Mouse (Mus musculus) heart, embryonic 16.5 days (tissue): ENCODE measurements around the gene Il10ra. TPM values are rescaled to one million over a fixed set of nuclear protein-coding genes. Genes with fewer than 3 reads are reported as not detected.

ENCODE experiments used
- ATAC-seq: fragments of 200-750 bp; cut with Nextera tagmentation; replicated peaks from 2 replicates; pipeline ENCODE4 v1.8.0; 2017; ENCODE audit warnings: moderate number of reproducible peaks; ENCODE audit not compliant: insufficient read depth, low FRiP score; ENCODE audit errors: extremely low read depth
- H3K27ac ChIP-seq: fragments of 300-500 bp; sonication (generic); 2 replicates; pipeline ENCODE4 v1.5.1; 2014; ENCODE audit warnings: mild to moderate bottlenecking, low read length, control low read depth, moderate library complexity
- H3K27me3 ChIP-seq: fragments of 300-500 bp; sonication (generic); 2 replicates; pipeline ENCODE4 v1.6.1; 2014; ENCODE audit warnings: low read length, mixed read lengths; ENCODE audit not compliant: control insufficient read depth, insufficient read depth
- H3K36me3 ChIP-seq: fragments of 300-500 bp; sonication (generic); 2 replicates; pipeline ENCODE4 v1.6.1; 2014; ENCODE audit not compliant: control insufficient read depth, insufficient read depth
- H3K4me1 ChIP-seq: fragments of 300-500 bp; sonication (generic); 2 replicates; pipeline ENCODE4 v1.6.1; 2014; ENCODE audit warnings: low read length, mixed read lengths; ENCODE audit not compliant: control insufficient read depth, insufficient read depth
- H3K4me2 ChIP-seq: fragments of 300-500 bp; sonication (generic); 2 replicates; pipeline ENCODE4 v1.6.1; 2014; ENCODE audit warnings: low read depth, mild to moderate bottlenecking, control low read depth, low read length
- H3K4me3 ChIP-seq: fragments of 300-500 bp; sonication (generic); 2 replicates; pipeline ENCODE4 v1.5.1; 2014; ENCODE audit warnings: mild to moderate bottlenecking, control low read depth, low read length
- H3K9ac ChIP-seq: fragments of 300-500 bp; sonication (generic); 2 replicates; pipeline ENCODE4 v1.6.1; 2014; ENCODE audit warnings: low read length, control low read depth
- H3K9me3 ChIP-seq: fragments of 300-500 bp; sonication (generic); replicated peaks from 2 replicates; pipeline ENCODE4 v1.6.1; 2016; ENCODE audit warnings: low read length; ENCODE audit not compliant: control insufficient read depth
- WGBS: fragments of 180-500 bp; shearing (Covaris S2); extraction: QIAGEN DNeasy Blood & Tissue Kit; methylation state at CpG from one replicate; pipeline ENCODE4 v1.1.7; 2014; 5-methylcytosine and 5-hydroxymethylcytosine counted together
- polyA plus RNA-seq: library from polyadenylated mRNA; unstranded; fragments of >200 nt; fragmentation: Nextera tagmentation; extraction: Ambion mirVana; gene quantifications from 2 replicates; pipeline ENCODE4 v1.2.1, GENCODE M21; 2015

The Il10ra gene
- polyA plus RNA-seq, 1 experiment from 2014 or later = 1.7 TPM

DNA sequence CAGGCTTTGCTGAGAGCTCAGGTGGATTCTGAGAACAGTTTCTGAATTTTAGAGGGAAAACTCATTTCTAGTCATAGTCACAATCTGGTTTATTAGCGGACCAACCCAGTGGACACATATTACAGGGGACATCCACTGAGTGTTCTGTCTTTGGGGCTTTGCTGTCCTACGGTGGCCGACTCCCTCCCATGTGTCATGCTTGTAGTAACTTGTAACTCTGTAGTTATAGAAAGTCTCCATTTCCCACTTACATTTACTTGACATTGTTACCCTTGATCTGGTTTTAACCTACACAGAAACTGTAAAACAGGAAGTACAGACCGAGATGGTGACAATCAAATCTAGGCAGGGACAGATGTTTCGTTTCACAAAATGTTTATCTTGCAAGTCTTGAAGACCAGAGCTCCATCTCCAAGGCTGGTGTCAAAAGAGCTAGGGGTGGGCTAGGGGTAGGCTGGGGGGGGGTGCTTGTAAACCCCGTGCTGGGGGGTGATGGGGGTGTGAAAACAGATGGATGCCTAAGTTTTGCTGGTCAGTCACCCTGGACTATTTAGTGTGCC is 33.2 kb downstream of the Il10ra start:
- H3K4me1 ChIP-seq = no peaks in the 10 kb centered on the region
- no peaks in the 10 kb centered on the region for H3K9me3 ChIP-seq
- no peak overlapping the region for H3K9ac ChIP-seq
- no peak for ATAC-seq
- no peaks in the 10 kb centered on the region for H3K36me3 ChIP-seq
- H3K27ac ChIP-seq = no peak overlapping the region
- H3K4me3 ChIP-seq = no peak overlapping the region
- no peak overlapping the region for H3K4me2 ChIP-seq
- WGBS = 48% methylated on average over 6 of the region's 6 CpGs
- H3K27me3 ChIP-seq = no peaks in the 10 kb centered on the region

DNA sequence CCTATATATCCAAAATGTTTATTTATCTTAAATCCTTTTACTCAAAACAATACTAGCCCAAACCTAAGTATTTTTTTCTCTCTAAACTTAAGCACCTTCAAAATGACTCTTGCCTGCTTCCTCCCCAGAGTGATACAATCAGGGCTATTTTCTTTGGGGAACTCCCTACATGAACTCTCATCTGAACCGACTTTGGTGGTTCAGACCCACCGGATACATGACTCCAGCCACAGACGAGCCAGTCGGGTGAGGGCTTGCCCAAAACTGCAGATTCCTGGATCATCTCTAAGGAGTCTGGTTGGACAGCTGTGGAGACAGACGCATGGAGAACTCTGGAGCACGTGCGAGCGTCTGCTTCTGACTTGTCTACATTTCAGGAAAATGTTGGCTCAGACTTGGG is 39.6 kb downstream of the Il10ra start:
- Histone ChIP-seq H3K27ac (no peak overlapping the region), H3K9ac (no peak overlapping the region), H3K4me3 (no peak overlapping the region), H3K9me3 (no peaks in the 10 kb centered on the region), H3K4me2 (no peak overlapping the region), H3K36me3 (no peaks in the 10 kb centered on the region), H3K4me1 (no peaks in the 10 kb centered on the region), H3K27me3 (no peaks in the 10 kb centered on the region)
- ATAC-seq = no peak
- WGBS = 71% methylated on average over 8 of the region's 8 CpGs

DNA sequence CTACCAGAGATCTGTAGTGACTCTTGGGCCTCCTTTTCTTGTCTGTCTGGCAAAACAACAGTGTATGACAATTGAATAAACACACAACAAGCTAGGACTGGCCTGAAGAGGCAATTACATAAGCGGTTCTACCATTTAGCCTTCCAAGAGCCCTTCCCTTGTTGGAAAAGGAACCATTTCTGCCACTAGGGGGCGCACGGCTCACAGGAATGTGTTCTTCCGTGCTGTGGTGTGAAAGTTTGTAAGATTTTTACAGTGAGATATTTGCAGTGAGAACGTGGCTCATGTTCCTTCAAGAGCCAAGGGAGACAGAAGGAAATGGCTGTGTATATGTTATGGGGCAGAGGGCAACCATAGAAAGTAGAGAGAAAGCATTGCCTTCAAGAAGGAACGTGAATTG is 47.4 kb downstream of the Il10ra start:
- Histone ChIP-seq H3K4me3 (no peak overlapping the region), H3K36me3 (no peaks in the 10 kb centered on the region), H3K27me3 (no peaks in the 10 kb centered on the region), H3K4me1 (peaks cover 2% of the 10 kb centered on the region; the same call in 1 of the 2 replicates), H3K4me2 (no peak overlapping the region), H3K27ac (no peak overlapping the region), H3K9ac (no peak overlapping the region), H3K9me3 (no peaks in the 10 kb centered on the region)
- 13% methylated on average over 6 of the region's 6 CpGs for WGBS
- 0 out of 2 replicates have a peak, but pooled peaks have one; percentile 41 for ATAC-seq

DNA sequence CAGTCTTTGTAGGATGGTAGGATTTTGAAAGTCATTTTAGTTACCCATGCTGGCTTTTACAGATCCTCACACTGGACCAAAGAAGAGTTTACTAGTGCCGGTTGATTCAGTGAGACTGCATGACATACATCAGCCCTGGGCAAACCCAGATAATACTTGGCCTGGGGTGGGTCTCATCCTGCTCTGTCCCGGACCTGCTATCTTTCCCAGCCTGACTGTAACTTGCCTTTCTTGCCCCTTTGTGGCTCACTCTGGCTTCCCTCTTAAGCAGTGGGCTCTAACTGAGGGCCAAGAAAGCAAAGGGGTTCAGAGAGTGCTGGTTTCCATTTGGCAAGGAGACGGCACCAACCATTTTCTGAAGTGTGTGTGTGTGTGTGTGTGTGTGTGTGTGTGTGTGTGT is 49.3 kb downstream of the Il10ra start:
- H3K27ac ChIP-seq = no peak overlapping the region
- 71% methylated on average over 3 of the region's 3 CpGs for WGBS
- peaks cover 2% of the 10 kb centered on the region; the same call in 1 of the 2 replicates for H3K4me1 ChIP-seq
- H3K9ac ChIP-seq = no peak overlapping the region
- no peak overlapping the region for H3K4me2 ChIP-seq
- no peaks in the 10 kb centered on the region for H3K27me3 ChIP-seq
- H3K4me3 ChIP-seq = no peak overlapping the region
- no peak for ATAC-seq
- H3K9me3 ChIP-seq = no peaks in the 10 kb centered on the region
- no peaks in the 10 kb centered on the region for H3K36me3 ChIP-seq

DNA sequence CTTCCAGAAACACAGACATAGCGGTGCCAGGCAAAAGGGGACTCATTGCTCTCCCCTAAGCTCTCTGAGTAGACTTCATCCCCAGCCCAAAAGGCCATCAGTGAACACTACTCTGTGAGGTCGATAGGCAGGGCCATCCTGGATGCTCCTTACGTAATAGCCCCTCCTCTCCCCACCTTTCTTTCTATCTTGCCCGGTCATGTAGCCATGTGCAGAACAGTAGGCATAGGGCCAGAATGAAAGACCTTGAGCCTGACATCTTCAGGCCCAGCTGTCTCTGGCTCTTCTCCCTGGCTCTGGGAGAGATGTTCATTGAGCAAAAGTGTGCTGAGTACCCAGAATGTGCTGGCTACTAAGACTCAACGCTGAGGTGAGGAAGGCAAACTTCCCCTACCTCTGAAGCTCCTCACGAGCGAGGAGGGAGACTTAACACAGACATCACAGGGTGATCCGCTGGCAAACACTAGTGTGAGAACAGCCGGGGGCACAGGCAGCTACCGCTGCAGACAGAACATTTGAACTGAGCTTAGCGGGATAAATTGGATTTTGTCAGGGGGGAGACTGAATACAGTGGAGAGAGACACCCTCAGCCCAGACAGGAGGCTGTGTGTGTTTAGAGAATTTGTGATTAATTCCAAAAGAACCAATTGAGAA is 53.3 kb downstream of the Il10ra start:
- 63% methylated on average over 11 of the region's 11 CpGs for WGBS
- ATAC-seq = no peak

DNA sequence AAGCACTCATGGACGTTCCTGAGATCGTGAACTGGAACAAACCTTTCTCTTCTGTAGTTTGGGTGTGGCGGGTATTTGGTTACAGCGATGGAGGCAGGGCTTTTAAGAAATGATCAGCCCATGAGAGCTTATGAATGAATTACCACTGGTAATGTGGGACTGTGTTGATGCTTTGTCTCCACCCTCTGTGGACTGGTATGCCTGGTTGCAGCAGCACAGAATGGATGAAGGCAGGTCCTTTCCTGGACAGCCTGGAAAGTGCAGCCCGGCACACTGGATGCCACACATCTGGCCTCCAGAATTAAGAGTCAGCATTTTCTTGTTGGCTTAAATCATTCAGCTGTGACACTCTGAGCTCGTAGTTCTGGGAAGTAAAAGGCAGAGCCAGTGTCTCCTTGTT is 56.9 kb downstream of the Il10ra start:
- Histone ChIP-seq H3K27ac (no peak overlapping the region), H3K4me3 (no peak overlapping the region), H3K4me2 (no peak overlapping the region), H3K27me3 (no peaks in the 10 kb centered on the region), H3K4me1 (no peaks in the 10 kb centered on the region), H3K9me3 (no peaks in the 10 kb centered on the region), H3K9ac (no peak overlapping the region), H3K36me3 (no peaks in the 10 kb centered on the region)
- 73% methylated on average over 6 of the region's 6 CpGs for whole genome bisulfite sequencing
- ATAC-seq = no peak

More for the DNA sequence above, 53.3 kb downstream of the Il10ra start:
- Histone ChIP-seq H3K27me3 (no peaks in the 10 kb centered on the region), H3K36me3 (no peaks in the 10 kb centered on the region), H3K9me3 (no peaks in the 10 kb centered on the region), H3K27ac (no peak overlapping the region), H3K4me1 (no peaks in the 10 kb centered on the region), H3K4me2 (no peak overlapping the region), H3K9ac (no peak overlapping the region), H3K4me3 (no peak overlapping the region)

DNA sequence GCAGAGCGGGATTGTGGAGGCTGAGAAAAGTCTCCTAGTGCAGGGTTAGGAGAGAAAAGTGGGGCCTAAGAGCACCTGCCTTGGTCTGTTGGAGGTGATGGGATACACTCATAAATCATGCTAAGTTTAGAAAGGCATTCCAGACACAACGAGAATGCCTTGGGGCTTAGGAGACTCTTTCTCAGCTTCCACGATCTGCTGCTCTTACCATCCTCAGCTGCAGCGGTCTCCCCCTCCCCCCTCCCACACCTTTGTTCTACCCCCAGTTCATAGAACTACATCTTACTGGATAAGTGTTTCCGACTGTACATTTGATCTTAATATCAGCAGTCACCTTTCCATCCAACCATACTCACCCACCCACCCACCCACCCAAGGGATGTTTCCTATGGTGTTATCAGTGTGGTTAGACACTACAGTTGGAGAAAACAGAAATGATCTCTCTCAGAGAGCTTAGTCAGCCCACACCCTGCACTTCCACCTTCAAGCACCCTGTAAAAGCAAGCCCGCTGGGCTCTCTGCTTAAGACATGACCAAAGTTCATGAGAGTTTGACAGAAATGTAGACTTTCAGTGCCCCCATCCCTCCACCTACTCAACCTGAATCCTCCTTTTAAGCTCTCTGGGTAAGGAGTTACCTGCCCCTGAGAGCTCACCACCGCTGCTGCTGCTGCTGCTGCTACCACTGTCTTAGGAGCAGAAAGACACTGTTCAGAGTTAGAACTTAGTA is 61.8 kb downstream of the Il10ra start:
- Histone ChIP-seq H3K27me3 (no peaks in the 10 kb centered on the region), H3K4me3 (no peak overlapping the region), H3K4me2 (no peak overlapping the region), H3K9ac (no peak overlapping the region), H3K36me3 (no peaks in the 10 kb centered on the region), H3K9me3 (no peaks in the 10 kb centered on the region), H3K4me1 (no peaks in the 10 kb centered on the region), H3K27ac (no peak overlapping the region; the same call in 1 of the 2 replicates)
- no peak for ATAC-seq
- 63% methylated on average over 7 of the region's 7 CpGs for WGBS

DNA sequence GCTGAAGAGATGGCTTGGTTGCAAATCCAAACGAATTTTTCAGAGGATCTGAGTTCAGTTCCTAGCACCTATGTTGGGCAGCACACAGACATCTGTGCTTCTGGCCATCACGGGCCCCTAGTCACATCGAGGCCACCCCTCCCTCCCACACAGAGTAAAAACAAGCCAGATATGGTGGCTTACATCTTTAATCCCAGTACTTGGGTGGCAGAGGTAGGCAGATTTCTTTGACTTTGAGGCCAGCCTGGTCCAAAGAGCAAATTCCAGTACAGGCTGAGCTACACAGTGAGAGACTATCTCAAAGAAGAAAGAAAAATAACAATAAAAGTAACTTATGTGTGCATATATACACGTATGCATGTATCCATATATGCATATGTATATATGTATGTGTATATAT is 62.8 kb downstream of the Il10ra start:
- ATAC-seq = no peak
- H3K27me3 ChIP-seq = no peaks in the 10 kb centered on the region
- H3K27ac ChIP-seq = no peak overlapping the region
- WGBS = 62% methylated on average over 4 of the region's 4 CpGs
- no peaks in the 10 kb centered on the region for H3K9me3 ChIP-seq
- H3K36me3 ChIP-seq = no peaks in the 10 kb centered on the region
- no peak overlapping the region for H3K4me2 ChIP-seq
- no peak overlapping the region for H3K4me3 ChIP-seq
- no peak overlapping the region for H3K9ac ChIP-seq
- H3K4me1 ChIP-seq = no peaks in the 10 kb centered on the region

DNA sequence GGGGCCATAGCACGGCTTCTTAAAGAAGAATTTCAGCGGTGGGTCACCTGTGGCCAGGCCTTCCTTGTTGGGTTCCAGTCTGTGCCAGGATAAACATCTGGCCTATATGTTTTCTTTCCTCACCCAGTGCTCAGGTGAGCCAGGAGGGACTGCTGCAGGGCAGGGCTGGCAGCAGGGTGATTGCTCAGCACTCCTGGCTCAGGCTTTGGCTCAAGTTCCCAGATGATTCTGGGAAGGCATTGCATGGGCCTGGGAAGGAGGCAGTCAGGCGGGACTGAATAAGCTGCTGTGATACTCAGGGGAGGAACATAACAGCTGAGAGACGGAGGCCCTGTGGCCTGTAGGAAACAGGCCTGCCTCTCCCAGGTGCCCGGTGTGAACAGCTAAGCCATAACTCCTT is 63.8 kb downstream of the Il10ra start:
- Histone ChIP-seq H3K4me3 (no peak overlapping the region), H3K4me2 (no peak overlapping the region), H3K4me1 (no peaks in the 10 kb centered on the region), H3K27me3 (no peaks in the 10 kb centered on the region), H3K9ac (no peak overlapping the region), H3K9me3 (no peaks in the 10 kb centered on the region), H3K27ac (no peak overlapping the region), H3K36me3 (no peaks in the 10 kb centered on the region)
- WGBS = 77% methylated on average over 5 of the region's 5 CpGs
- no peak for ATAC-seq
